Mouse (Mus musculus): ENCODE results near the gene Siah2. TPM values are rescaled to one million over a fixed set of nuclear protein-coding genes. Genes with fewer than 3 reads are reported as not detected.

Gene Siah2
- total RNA-seq, 2 experiments from 2014 or later, result 8.3 to 13.8 TPM

DNA sequence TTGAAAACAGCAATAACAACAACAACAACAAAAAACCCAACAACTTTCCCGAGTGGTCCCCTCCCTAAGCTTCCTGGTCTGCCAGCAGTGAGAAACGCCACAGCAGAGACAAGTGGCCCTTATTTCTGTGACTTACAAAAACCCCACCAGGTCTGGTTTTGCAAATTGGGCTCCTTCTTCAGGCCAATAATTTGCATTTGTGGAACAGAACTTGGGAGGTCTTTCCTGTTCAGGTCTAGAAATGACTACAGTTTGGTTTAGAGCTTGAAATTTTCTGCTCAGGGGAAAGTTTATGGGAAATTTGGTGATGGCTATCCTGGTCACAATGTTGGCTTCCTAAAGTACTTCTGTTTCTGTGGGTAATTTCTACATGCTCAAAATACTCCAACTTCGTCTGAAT lies 4.6 kb upstream of the Siah2 start:
- no peak for ATAC-seq (replicated peaks; ENCODE audit: poor library complexity, severe bottlenecking)

DNA sequence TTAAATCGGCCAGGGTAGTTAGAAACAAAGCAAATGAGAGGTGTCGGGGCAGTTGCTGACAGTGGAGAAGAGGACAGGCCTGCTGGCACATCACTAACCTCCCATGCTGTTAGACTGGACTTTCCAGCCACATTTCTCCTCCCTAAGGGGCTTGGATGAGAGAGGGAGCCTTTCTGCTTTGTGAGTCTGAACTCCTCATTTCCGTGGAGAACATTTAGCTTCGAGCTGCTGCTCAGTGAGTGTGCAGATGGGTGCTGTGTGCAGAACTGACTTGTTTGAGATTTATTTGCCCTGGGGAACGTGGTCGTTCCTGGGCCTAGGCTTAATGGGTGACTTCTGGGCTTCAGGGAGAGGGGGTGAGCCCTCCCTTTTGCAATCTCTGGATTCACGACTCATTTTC lies 3.3 kb upstream of the Siah2 start:
- ATAC-seq (replicated peaks; ENCODE audit: poor library complexity, severe bottlenecking), result no peak

DNA sequence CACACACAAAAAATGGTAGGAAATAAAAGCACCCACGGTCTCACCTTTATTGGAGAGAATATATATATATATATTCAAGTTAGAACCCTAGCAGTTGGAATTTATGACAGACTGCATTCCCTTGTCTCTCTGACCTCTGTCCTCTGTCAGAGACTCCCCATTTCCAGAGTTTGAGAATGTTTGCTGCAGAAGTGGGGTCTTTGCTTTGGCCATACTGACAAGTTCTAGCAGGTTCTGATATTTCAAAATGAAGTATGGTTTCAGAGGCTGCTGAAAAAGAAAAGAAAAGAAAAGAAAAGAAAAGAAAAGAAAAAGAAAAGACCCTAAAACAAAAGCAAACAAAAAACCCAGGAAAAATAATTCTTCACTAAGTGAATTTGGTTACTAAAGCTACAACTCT lies 2.8 kb upstream of the Siah2 start:
- no peak for ATAC-seq (replicated peaks; ENCODE audit: poor library complexity, severe bottlenecking)

DNA sequence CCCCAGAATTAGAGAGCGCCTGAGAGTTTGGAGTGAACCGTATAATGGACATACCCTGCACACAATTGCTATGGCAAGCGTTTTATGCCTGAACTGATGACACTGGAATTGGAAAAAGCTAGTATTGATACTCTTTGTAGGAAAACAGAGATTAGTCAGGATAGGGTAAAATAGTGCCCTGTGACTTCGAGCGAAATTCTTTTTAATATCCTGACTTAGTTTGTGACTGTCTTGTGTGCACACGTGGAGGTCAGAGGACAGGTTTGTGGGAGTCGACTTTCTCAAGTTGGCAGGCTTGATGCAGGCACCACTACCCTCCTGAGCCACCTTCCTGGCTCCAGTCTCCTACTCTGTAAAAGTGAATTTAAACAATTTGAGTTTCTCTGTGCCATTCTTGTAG lies 1.1 kb upstream of the Siah2 start:
- no peak for ATAC-seq (replicated peaks; ENCODE audit: poor library complexity, severe bottlenecking)

DNA sequence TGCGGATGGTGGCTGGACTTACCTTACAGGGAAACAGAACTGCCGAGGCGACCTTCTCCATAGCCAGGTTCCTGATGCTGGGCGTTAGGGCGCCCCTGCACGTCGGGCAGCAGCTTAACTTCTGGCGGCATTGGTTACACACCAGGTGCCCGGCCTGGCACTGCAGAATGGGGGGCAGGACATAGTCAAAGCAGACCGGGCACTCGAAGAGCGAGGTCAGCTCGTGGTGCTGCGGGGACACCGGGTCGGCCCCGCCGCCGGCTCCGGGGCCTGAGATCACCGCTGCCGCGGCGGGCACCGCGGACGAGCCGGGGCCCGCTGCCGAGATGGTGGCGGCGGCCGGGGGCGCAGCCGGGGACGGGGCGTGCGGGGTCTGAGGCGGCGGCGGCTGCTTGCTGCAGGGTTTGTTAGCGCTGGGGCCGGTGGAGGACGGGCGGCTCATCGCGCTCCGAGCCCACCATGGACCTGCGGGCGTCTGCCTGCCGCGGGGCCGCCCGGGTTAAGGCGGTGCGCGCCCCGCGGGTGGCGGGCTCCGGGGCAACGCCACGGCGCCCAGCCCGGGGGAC lies 743 bp downstream of the Siah2 start:
- ATAC-seq (replicated peaks; ENCODE audit: poor library complexity, severe bottlenecking), result 0 out of 2 replicates have a peak, but pooled peaks have one; percentile 5

DNA sequence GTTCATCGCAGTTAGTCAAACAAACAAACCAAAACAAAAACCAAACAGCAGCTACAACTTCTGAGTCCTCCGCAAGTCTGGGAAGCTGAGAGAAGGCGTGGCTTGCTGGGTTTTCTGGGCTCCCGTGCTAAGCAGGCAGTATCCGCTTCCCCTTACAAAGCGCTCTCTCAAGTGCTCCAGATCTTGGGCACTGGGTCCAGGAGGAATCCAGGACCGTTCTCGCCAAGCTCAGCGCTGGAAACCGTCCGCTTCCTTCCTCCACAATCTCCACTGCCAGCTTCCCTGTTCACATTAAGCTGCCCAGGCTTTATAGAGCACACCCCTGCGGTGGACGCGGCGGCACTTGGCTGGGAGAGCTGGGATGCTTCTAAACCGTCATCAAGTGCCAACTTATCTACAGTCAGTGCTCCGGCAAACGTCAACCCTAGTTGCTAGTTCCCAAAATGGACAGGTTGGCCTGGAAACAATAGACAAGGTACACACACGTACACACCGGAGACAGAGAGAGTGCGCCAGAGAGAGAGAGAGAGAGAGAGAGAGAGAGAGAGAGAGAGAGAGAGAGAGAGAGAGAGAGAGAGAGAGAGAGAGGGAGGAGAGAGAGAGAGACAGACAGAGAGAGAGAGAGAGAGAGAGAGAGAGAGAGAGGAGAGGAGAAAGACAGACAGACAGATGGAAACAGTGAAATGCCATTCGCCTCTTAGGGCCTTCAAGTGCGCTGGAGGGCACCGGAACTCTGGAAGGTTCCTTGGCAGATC lies 1.4 kb downstream of the Siah2 start:
- ATAC-seq (replicated peaks; ENCODE audit: poor library complexity, severe bottlenecking), result peak; percentile 57

DNA sequence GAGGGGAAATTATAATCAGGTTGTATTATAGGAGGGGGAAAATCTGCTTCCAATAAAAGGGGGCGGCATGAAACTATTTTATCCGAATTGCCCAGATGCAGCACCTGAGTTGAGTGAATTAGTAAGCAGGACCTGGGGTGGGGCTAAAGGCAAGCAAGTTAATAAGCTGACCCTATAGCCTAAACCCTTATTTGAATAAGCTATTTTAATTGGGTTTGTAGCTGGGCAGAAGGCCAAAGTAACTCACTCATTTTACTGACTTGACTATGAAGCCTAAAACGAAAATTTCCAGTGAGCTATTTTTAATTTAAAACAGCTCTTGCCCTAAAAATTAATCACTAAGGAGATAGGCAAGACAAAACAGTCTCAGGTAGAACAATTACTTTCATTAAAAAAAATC lies 2.5 kb downstream of the Siah2 start:
- no peak for ATAC-seq (replicated peaks; ENCODE audit: poor library complexity, severe bottlenecking)

DNA sequence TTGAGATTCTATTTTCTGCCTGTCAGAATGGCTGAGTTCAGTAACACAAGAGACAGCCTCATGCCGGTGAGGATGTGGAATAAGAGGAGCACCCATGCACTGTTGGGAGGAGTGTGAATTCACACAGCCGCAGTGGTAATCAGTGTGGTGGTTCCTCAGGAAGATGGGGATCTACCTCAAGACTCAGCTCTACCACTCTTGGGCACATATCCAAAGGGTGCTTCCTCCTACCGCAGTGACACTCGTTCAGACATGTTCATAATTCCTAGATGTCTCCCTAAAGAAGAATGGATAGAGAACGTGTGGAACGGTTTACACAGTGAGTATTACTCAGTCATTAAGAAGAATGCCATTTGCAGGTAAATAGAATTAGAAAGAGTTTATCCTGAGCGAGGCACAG lies 3.1 kb downstream of the Siah2 start:
- no peak for ATAC-seq (replicated peaks; ENCODE audit: poor library complexity, severe bottlenecking)

DNA sequence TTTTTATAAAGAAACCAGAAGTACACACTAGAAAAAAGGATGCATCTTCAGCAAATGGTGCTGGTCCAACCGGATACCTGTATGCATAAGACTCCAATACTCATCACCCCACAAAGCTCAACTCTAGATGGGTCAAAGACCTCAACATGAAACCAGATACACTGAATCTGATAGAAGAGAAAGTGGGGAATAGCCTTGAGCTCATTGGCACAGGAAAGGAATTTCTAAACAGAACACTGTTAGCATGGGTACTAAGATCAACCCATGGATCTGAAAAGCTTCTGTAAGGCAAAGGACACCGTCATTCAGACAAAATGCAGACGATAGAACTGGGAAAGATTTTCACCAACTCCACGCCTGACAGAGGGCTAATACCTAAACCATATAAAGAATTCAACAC lies 3.6 kb downstream of the Siah2 start:
- no peak for ATAC-seq (replicated peaks; ENCODE audit: poor library complexity, severe bottlenecking)

DNA sequence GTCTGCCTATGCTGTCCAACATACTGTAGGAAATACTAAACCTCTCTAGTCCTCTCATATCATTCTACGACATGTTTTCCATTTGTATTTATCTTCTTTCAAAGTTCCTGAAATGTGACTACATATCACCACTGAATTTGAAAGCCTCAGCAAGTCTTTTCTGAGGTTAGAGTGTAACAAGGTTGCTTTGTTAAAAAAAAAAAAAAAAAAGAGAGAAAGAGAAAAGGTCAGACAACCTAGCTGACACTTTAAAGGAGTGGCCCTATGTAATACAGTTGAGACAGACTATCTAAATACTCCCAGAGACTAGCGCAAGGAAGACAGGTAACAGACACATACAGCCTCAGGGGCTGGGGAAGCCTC lies 5.3 kb downstream of the Siah2 start:
- ATAC-seq (replicated peaks; ENCODE audit: poor library complexity, severe bottlenecking), result no peak

DNA sequence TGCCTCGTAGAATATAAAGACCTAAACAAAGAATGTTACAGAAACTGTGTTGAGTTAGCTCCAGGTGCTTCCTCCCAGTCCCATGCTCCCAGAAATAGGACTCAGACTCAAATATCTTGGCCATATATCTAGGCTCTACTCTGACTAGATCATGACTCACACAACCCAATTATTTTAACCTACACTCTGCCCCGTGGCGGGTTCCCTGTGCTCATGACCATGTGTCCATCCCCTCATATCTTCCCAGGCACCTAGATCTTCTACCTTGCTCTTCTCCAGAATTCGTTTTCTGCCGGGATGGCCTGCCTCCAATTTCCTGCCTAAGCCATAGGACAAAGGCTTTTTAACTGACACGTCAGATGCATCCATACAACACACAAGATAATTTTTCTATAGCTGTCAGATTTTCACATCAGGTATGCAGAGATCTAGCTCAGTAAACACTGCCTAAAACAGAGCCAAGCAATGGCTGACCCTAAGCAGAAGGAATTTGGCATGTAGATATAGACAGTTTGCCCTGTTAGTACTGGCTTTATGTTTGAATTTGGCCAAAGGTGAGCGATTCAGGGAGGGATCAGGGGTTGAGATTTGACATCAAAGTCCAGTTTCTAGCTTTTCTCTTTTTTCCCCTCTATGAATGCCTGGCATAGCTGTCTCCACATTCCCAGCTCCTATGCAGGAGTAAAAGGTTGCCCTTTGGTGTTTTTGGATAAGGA lies 5.8 kb downstream of the Siah2 start:
- no peak for ATAC-seq (replicated peaks; ENCODE audit: poor library complexity, severe bottlenecking)

DNA sequence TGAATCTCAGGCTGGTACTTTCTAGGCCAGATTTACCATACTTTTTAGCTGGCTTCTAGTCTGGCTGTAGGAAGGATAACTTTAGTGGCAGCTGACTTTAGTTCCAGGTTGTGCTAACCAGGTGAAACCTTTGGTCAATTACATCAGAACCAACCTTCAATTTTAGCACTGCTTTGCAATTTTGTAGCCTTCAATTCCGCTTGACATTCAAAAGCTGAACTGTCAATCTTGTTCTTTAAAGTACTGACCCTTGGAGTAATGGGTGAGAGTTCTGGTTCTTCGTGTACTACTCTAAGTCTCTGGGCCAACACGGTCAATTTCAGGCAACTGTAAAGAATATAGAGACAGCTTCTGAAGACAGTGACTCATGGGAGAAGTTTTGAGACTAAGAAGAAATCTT lies 6.8 kb downstream of the Siah2 start:
- no peak for ATAC-seq (replicated peaks; ENCODE audit: poor library complexity, severe bottlenecking)

DNA sequence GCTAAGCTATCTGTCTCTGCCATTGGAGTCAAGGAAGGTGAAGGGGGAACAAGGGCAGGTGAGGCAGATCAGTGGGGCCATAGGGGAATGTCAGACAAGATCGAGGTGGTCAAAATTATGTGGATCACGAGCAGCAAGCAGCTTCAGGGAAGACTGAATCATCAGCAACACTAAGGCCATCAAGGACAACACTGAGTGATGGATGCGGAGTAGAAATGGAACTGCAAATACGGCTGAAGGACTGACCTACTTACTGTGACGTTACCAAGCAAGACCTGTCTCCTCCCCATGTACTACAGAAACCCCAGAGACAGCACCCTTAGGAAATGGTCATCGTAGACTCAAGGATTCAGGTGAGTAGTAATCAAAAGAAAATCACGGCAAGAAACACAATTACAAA lies 8.9 kb downstream of the Siah2 start:
- no peak for ATAC-seq (replicated peaks; ENCODE audit: poor library complexity, severe bottlenecking)

DNA sequence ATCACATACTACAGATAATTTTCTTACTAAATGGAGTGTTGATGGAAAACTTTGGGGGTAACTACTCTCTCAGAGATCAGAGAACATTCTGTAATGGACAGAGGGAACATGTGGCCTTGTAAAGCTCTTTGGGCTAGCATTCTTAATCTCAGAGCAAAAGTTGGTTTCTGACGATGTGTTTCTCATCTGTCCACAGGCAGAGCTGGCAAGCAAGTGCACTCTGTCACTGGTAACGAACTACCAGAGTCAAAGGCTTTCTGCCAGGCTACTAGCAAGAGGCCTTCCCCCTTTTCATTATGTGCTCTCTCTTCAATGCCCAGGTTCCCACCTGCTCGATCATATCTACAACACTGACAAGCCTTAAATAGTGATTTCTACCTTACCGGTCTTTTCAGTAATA lies 9.9 kb downstream of the Siah2 start:
- ATAC-seq (replicated peaks; ENCODE audit: poor library complexity, severe bottlenecking), result no peak

DNA sequence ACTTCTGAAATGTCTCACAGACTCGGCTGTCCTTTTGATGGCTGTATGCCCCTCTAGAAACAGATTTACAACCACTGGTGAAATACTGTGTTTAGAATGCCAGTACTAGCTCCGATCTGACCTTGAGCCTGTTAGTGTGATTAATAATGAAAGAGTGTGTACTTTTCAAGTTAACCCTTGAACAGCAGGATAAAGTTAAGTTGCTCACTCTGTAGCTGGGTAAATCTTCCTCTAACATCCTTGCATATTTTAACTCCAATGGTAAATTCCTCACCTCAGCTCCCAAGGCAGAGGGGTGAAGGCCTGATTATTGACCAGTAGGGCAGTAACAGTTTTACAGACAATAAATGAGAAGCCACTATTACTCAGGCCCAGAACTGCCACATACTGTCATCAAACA lies 10.4 kb downstream of the Siah2 start:
- no peak for ATAC-seq (replicated peaks; ENCODE audit: poor library complexity, severe bottlenecking)

DNA sequence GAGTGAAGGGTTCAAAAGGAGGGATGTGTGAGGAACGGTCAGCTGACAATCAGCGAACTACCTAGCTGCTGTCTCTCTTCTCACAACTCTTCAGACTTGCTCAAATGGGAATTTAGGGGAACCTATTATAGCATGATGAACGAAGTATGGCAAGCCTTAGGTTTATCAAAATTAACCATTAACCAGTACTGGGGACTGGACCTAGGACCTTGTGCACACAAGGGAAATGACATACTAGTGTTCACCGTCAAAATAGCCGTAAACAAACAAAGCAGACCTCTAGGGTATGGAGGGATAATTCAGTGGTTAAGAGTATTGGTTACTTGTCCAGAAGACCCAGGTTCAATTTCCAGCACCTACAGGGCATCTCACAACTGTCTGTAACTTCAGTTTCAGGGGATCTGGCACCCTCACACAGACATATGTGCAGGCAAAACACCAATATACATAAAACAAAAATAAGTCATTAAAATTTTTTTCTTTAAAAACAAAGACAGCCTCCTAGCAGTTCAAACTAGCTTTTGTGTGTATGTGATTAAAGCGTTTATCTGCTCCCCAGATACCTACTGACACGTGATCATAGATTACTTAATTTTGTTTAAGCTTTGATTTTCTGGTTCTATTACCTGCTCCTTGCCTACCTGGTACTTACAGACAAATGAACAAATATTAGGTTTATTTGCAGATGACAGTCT lies 11.1 kb downstream of the Siah2 start:
- ATAC-seq (replicated peaks; ENCODE audit: poor library complexity, severe bottlenecking), result no peak

DNA sequence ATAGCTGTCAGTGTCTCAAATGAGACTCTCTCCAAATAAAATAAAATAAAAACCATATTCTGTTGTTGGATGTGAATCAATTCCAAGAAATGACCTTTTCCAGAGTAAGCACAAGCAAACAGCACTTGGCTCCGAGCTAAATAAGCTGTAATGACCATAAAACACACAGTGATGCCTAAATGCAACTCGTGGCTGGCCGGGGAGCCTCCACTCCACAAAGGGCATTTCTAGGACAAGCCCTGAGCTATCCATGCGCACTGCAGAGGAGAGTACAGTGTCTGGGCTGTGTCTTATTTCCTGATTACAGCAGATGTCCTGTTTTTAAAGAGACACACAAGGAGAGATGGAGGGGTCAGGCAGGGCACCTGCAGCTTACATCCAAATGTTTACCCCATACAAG lies 12.2 kb downstream of the Siah2 start:
- ATAC-seq (replicated peaks; ENCODE audit: poor library complexity, severe bottlenecking), result no peak

DNA sequence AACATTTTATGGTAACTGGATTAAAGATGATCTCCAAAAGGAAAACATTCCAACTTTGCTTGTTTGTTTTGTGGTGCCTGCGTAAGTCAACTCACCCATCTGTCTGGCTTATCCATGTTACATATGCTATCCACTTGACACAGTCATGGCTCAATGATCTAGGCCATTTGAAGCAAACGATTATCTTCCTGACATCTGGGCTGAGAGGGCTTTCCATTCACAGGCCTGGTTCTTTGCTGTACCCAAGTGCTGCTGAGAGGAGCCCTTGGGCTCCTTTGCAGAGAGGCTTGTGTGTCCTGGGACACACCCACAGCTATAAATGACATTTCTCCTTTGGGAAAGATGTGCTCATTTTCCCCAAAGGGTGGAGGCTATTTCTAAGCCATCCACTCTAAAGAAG lies 13.3 kb downstream of the Siah2 start:
- no peak for ATAC-seq (replicated peaks; ENCODE audit: poor library complexity, severe bottlenecking)

DNA sequence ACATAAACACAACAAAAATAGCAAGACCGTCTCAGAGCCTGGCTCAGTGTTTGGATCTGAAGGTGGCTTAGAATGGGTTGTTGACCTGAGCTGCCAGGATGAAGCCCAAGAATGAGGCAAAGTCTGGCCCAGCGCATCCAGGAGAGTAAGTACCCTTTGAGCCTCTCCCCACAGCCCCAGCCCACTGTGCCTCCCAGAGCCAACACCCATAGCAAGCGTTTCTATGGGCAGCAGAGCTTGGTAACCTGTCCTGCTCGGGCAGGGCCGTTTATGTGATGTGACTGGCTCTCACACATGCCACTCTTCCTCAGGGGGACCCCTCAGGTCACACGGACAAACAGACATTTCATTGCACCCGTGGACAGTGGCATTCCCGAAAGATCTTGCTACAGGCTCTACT lies 13.8 kb downstream of the Siah2 start:
- ATAC-seq (replicated peaks; ENCODE audit: poor library complexity, severe bottlenecking), result no peak

DNA sequence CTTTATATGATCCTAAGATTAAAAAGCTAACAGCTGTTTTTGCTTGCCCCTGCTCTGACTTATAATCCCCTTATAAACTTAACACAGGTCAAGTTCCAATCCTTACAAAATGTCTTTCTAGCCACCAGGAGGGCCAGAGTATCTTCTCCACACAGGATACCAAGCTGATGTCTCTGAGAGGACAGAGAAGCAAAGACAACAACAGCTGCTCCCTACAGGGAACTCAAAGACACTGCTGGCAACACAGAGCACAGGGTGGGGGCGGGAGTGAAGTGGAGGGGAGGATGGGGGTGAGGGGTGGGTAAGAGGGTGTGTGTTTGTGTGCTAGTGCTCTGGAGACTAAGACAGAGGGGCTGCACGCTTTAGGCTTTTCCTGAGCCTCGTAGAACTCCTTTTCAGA lies 14.6 kb downstream of the Siah2 start:
- ATAC-seq (replicated peaks; ENCODE audit: poor library complexity, severe bottlenecking), result no peak

DNA sequence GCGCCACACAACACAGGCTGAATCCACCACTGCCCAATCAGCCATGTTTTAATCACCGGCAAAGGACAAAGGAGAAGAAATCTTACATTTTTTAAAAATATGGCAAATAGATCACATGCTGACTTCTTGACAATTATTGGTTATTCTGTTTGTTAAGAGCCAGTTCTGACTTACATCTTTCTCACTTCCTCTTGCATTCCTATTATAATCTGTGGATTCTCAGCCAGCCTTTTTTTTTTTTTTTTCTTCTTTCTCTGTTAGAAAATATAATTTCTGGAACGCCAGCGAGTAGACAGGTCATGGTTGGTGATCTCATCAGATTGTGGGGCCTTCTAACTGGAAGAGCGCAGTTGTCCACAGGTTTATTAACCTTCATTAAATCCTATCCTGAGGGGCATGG lies 18.9 kb downstream of the Siah2 start:
- ATAC-seq (replicated peaks; ENCODE audit: poor library complexity, severe bottlenecking), result no peak

Measured in granulocyte monocyte progenitor cell, adult 5-6 weeks (primary cell).